Mouse (Mus musculus): ENCODE data around the gene Klf13. TPM values are rescaled to one million over a fixed set of nuclear protein-coding genes. Genes with fewer than 3 reads are reported as not detected.

Gene Klf13
- total RNA-seq, 1 experiment = 29.4 TPM

DNA sequence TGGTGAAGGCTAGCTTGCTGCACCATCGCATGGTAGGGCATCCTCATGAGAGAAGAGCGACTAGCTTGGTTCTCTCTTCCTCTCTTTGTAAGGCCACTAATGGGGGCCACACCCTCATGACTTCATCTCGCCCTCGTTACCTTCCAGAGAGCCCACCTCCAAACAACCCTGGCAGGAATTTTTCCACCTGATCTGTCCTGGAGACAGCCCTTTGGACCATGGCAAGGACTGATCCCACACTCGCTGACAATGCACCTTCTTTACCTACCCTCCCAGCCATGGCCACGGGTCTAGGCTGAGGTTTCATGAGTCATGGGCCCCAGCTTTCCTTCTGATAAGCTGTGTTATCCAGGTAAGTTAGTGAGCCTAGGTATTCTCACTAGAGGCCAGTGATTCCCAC is 77.6 kb downstream of the Klf13 start:
- TF ChIP-seq HCFC1 (IDR thresholded peaks at IDR 0.05; ENCODE audit: borderline replicate concordance, insufficient read depth, low read length) (no peak), ZNF384 (IDR thresholded peaks at IDR 0.05; ENCODE audit: low read depth, low read length) (no peak), CHD2 (IDR thresholded peaks at IDR 0.05; ENCODE audit: low read depth, low read length) (no peak), MAFK (IDR thresholded peaks at IDR 0.05; ENCODE audit: insufficient read depth, low read depth, low read length) (no peak)

DNA sequence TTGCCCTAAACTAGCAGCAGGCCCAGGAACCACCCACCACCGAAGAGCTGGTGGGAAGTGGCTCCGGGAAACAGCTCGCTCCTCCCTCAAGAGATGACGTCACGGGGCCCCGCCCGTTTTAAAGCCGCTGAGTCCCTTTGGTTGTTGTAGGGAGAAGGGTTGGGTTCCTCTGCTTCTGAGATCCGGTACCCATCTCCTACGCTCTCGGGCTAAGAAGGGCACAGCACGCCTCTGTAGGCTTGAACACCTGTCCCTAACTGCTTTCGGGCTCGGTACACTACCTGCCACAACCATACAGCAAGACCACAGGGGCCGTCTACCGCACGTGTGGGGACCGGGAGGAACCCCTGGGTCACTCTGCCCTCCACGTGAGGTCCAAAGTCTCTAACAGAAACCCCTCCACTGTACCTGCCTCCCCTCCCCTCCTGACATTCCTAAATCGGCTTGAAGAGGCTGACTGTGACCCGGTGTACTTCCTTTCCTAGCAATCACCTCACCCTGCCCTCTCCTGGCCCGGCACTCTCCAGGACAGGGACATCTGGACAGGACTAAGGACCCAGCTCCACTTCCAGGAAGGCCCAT is 80.1 kb downstream of the Klf13 start:
- H3K4me1 ChIP-seq (ENCODE audit: control insufficient read depth in 2 of 2, insufficient read depth in 2 of 2, low read length in 2 of 2, poor library complexity in 1 of 2) = peaks cover 5 to 19% of the 10 kb centered on the region in 2 experiments; a peak in 2 of 4 replicates
- H3K27ac ChIP-seq (ENCODE audit: insufficient read depth, low read depth, low read length, poor library complexity, severe bottlenecking) = no peak overlapping the region
- H3K9me3 ChIP-seq (ENCODE audit: control insufficient read depth, insufficient read depth, low read depth, low read length) = no peaks in the 10 kb centered on the region
- peak overlapping the region; percentile 58 to 66 for H3K4me3 ChIP-seq (ENCODE audit: insufficient read depth in 1 of 2, low read depth in 1 of 2, low read length in 2 of 2, poor library complexity in 1 of 2, severe bottlenecking in 1 of 2)
- no peak for TF ChIP-seq ZC3H11A (IDR thresholded peaks at IDR 0.05; ENCODE audit: borderline replicate concordance, low read depth, low read length)
- no peak for TF ChIP-seq CHD2 (IDR thresholded peaks at IDR 0.05; ENCODE audit: low read depth, low read length)
- TF ChIP-seq HCFC1 (IDR thresholded peaks at IDR 0.05; ENCODE audit: borderline replicate concordance, insufficient read depth, low read length) = no peak
- no peak for TF ChIP-seq ZNF384 (IDR thresholded peaks at IDR 0.05; ENCODE audit: low read depth, low read length)
- no peak for TF ChIP-seq MAFK (IDR thresholded peaks at IDR 0.05; ENCODE audit: insufficient read depth, low read depth, low read length)
- peak; percentile 82 for DNase-seq (ENCODE audit: low read depth, low spot score)
- in situ Hi-C loops (cut with MboI; ENCODE audit: low sequenced_read_pairs in 2 of 2, unreplicated experiment in 2 of 2) = no loop called here
- H3K9ac ChIP-seq (ENCODE audit: insufficient read depth, low read depth, low read length, poor library complexity, severe bottlenecking) = peak overlapping the region; percentile 69
- H3K36me3 ChIP-seq (ENCODE audit: control insufficient read depth, insufficient read depth, low read length, poor library complexity, severe bottlenecking) = no peaks in the 10 kb centered on the region

More for the DNA sequence above, 77.6 kb downstream of the Klf13 start:
- Histone ChIP-seq H3K9me3 (ENCODE audit: control insufficient read depth, insufficient read depth, low read depth, low read length) (no peaks in the 10 kb centered on the region), H3K4me3 (ENCODE audit: insufficient read depth in 1 of 2, low read depth in 1 of 2, low read length in 2 of 2, poor library complexity in 1 of 2, severe bottlenecking in 1 of 2) (no peak overlapping the region), H3K9ac (ENCODE audit: insufficient read depth, low read depth, low read length, poor library complexity, severe bottlenecking) (no peak overlapping the region), H3K27ac (ENCODE audit: insufficient read depth, low read depth, low read length, poor library complexity, severe bottlenecking) (no peak overlapping the region), H3K4me1 (ENCODE audit: control insufficient read depth in 2 of 2, insufficient read depth in 2 of 2, low read length in 2 of 2, poor library complexity in 1 of 2) (peaks cover 5 to 12% of the 10 kb centered on the region in 2 experiments; a peak in 2 of 4 replicates), H3K36me3 (ENCODE audit: control insufficient read depth, insufficient read depth, low read length, poor library complexity, severe bottlenecking) (no peaks in the 10 kb centered on the region)
- in situ Hi-C loops (cut with MboI; ENCODE audit: low sequenced_read_pairs in 2 of 2, unreplicated experiment in 2 of 2) = no loop called here
- DNase-seq (ENCODE audit: low read depth, low spot score) = no peak

DNA sequence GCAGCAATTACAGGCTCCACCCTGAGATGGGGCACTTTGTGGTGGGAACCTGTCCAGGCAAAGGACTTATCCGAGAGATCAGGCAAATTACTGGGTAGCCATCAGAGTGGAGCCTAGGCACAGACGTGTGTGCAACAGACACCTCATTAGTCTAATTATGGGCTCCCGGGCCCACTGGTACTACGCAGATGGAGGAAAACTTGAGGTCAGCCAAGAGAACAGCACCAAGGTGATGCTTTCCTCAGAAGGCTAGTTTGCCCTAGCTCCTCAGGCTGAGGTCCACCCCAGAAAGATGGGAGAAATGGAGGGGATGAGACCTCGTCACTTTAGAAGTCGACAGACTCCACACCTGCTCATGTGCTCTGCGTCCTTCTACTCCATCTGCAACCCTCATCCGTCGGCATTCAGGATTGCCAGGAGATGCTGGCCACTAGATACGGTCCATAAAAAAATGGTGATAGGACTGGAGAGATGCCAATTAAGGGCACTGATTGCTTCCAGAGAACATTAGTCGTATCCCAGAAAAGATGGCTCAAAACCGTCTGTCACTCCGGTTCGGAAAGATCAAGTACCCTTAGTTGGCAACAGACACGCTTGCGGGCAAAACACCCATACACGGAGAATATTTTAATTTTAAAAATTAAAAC is 80.8 kb downstream of the Klf13 start:
- DNase-seq (ENCODE audit: low read depth, low spot score) = no peak
- Histone ChIP-seq H3K9me3 (ENCODE audit: control insufficient read depth, insufficient read depth, low read depth, low read length) (no peaks in the 10 kb centered on the region), H3K27ac (ENCODE audit: insufficient read depth, low read depth, low read length, poor library complexity, severe bottlenecking) (no peak overlapping the region), H3K4me3 (ENCODE audit: insufficient read depth in 1 of 2, low read depth in 1 of 2, low read length in 2 of 2, poor library complexity in 1 of 2, severe bottlenecking in 1 of 2) (peak overlapping the region in 1 of 2 experiments; percentile 66; a peak in 1 of 4 replicates), H3K9ac (ENCODE audit: insufficient read depth, low read depth, low read length, poor library complexity, severe bottlenecking) (no peak overlapping the region), H3K4me1 (ENCODE audit: control insufficient read depth in 2 of 2, insufficient read depth in 2 of 2, low read length in 2 of 2, poor library complexity in 1 of 2) (peaks cover 5 to 19% of the 10 kb centered on the region in 2 experiments; a peak in 2 of 4 replicates), H3K36me3 (ENCODE audit: control insufficient read depth, insufficient read depth, low read length, poor library complexity, severe bottlenecking) (no peaks in the 10 kb centered on the region)
- no peak for TF ChIP-seq HCFC1 (IDR thresholded peaks at IDR 0.05; ENCODE audit: borderline replicate concordance, insufficient read depth, low read length)
- no peak for TF ChIP-seq ZC3H11A (IDR thresholded peaks at IDR 0.05; ENCODE audit: borderline replicate concordance, low read depth, low read length)
- TF ChIP-seq MAFK (IDR thresholded peaks at IDR 0.05; ENCODE audit: insufficient read depth, low read depth, low read length) = no peak
- TF ChIP-seq ZNF384 (IDR thresholded peaks at IDR 0.05; ENCODE audit: low read depth, low read length) = no peak
- TF ChIP-seq CHD2 (IDR thresholded peaks at IDR 0.05; ENCODE audit: low read depth, low read length) = no peak
- in situ Hi-C loops (cut with MboI; ENCODE audit: low sequenced_read_pairs in 2 of 2, unreplicated experiment in 2 of 2) = no loop called here

DNA sequence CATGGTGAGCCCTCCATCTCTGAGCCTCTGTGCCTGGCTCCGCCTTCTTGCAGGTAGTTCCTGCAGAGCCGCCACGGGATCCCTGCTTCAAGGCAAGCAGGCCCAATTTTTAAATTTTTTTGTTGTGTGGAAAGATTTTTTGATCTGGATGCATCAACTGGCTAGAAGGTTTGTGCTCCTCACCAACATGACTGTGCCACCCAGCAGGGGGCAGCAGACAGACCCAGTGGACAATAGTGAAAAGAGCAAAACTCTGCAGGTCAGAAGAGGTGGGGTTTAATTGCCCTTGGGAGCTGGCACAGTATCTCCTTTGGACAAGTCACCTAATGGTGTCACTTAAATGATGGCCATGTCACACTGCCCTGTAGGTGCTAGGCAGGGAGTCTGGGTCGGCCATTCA is 83.4 kb downstream of the Klf13 start:
- Histone ChIP-seq H3K9me3 (ENCODE audit: control insufficient read depth, insufficient read depth, low read depth, low read length) (no peaks in the 10 kb centered on the region), H3K9ac (ENCODE audit: insufficient read depth, low read depth, low read length, poor library complexity, severe bottlenecking) (no peak overlapping the region), H3K4me3 (ENCODE audit: insufficient read depth in 1 of 2, low read depth in 1 of 2, low read length in 2 of 2, poor library complexity in 1 of 2, severe bottlenecking in 1 of 2) (no peak overlapping the region), H3K4me1 (ENCODE audit: control insufficient read depth in 2 of 2, insufficient read depth in 2 of 2, low read length in 2 of 2, poor library complexity in 1 of 2) (peaks cover 5 to 23% of the 10 kb centered on the region in 2 experiments; a peak in 2 of 4 replicates), H3K27ac (ENCODE audit: insufficient read depth, low read depth, low read length, poor library complexity, severe bottlenecking) (no peak overlapping the region), H3K36me3 (ENCODE audit: control insufficient read depth, insufficient read depth, low read length, poor library complexity, severe bottlenecking) (no peaks in the 10 kb centered on the region)
- in situ Hi-C loops (cut with MboI; ENCODE audit: low sequenced_read_pairs in 2 of 2, unreplicated experiment in 2 of 2) = no loop called here
- peak; percentile 35 for DNase-seq (ENCODE audit: low read depth, low spot score)
- no peak for TF ChIP-seq HCFC1 (IDR thresholded peaks at IDR 0.05; ENCODE audit: borderline replicate concordance, insufficient read depth, low read length)
- TF ChIP-seq MAFK (IDR thresholded peaks at IDR 0.05; ENCODE audit: insufficient read depth, low read depth, low read length) = no peak
- TF ChIP-seq ZC3H11A (IDR thresholded peaks at IDR 0.05; ENCODE audit: borderline replicate concordance, low read depth, low read length) = 0 out of 2 replicates have a peak, but pooled peaks have one; percentile 18
- TF ChIP-seq ZNF384 (IDR thresholded peaks at IDR 0.05; ENCODE audit: low read depth, low read length) = no peak
